Comparison of ENCODE assay signal across 16 mouse cellular contexts in genomic region chr14:84928161-84928560, GRCm38 (mm10).
DNase-seq lines count a peak whose midpoint lies in the region; ATAC-seq lines count a peak whose summit lies in the region.
"Had no signal": no experiment of that assay in that cellular context is flagged by ENCODE, and none has a peak within 500 bp of the region (broad histone marks: within the 10 kb centered on the region; RNA-seq: fewer than 3 reads in every experiment).

No protein-coding gene starts in this region.

- H3K4me3 ChIP-seq in neural tube, embryonic 11.5 days (ENCODE audit: low read depth, low read length) = no peak overlapping the region
- H3K4me3 ChIP-seq: layer of hippocampus, adult 2 months had no signal

- no peaks in the 10 kb centered on the region for H3K36me3 ChIP-seq in neural tube, embryonic 11.5 days (ENCODE audit: control insufficient read depth, insufficient read depth, low read length)

- no peaks in the 10 kb centered on the region for H3K27me3 ChIP-seq in neural tube, embryonic 11.5 days (ENCODE audit: control insufficient read depth, insufficient read depth, low read length)

- H3K4me1 ChIP-seq in neural tube, embryonic 11.5 days (ENCODE audit: control insufficient read depth, insufficient read depth, low read length) = no peaks in the 10 kb centered on the region

- H3K4me2 ChIP-seq in neural tube, embryonic 11.5 days (ENCODE audit: low read depth) = no peak overlapping the region
- H3K4me2 ChIP-seq: heart, embryonic 11.5 days had no signal

- DNase-seq in embryo, embryonic 10.5 days (ENCODE audit: low spot score) = peak; percentile 5
- DNase-seq in embryo, embryonic 9.5 days (ENCODE audit: extremely low spot score) = no peak
- peak; percentile 2 to 5 for DNase-seq in layer of hippocampus, adult 8-10 months (ENCODE audit: low spot score in 2 of 2)
- DNase-seq in layer of hippocampus, postnatal 10 days (ENCODE audit: low spot score in 2 of 2) = no peak
- no peak for DNase-seq in neural tube, embryonic 11.5 days (ENCODE audit: low spot score)
- DNase-seq in neural tube, embryonic 10.5 days (ENCODE audit: extremely low spot score, low spot score) = no peak
- DNase-seq in ovary, postnatal 10 days (ENCODE audit: low spot score) = no peak
- DNase-seq in cerebellum, postnatal 36 days = no peak
- DNase-seq: adrenal gland, postnatal 10 days; gastrocnemius, postnatal 25 days; kidney, adult 2 months; liver; lung, postnatal 14 days; spleen, adult 18-20 months had no signal

- ATAC-seq in neural tube, embryonic 11.5 days (ENCODE audit: insufficient read depth, low FRiP score, low TSS enrichment) = no peak

- WGBS in neural tube, embryonic 11.5 days = 84% methylated on average over 4 of the region's 4 CpGs

- H3K9ac ChIP-seq in neural tube, embryonic 11.5 days (ENCODE audit: low read length) = no peak overlapping the region

- H3K9me3 ChIP-seq in neural tube, embryonic 11.5 days (ENCODE audit: control insufficient read depth, low read length) = no peaks in the 10 kb centered on the region

- H3K27ac ChIP-seq in neural tube, embryonic 11.5 days (ENCODE audit: low read depth, low read length) = 0 out of 2 replicates have a peak overlapping the region, but pooled peaks have one; percentile 14
- H3K27ac ChIP-seq: layer of hippocampus, adult 2 months had no signal

Comparison
In these comparisons a context has a peak if more than half of its experiments do, and no peak if none do; other contexts are left out.
1. DNase-seq: peak in embryo, embryonic 10.5 days (single experiment) and layer of hippocampus, adult 8-10 months (2 of 2); none in embryo, embryonic 9.5 days (single experiment), layer of hippocampus, postnatal 10 days (0 of 2), neural tube, embryonic 11.5 days (single experiment), neural tube, embryonic 10.5 days (single experiment), ovary, postnatal 10 days (single experiment) and cerebellum, postnatal 36 days (0 of 2).